Mouse (Mus musculus): ENCODE data around the gene Pcolce2. TPM values are rescaled to one million over a fixed set of nuclear protein-coding genes. Genes with fewer than 3 reads are reported as not detected.

Gene Pcolce2
- polyA plus RNA-seq, 1 experiment from 2014 or later = 3.2 TPM

DNA sequence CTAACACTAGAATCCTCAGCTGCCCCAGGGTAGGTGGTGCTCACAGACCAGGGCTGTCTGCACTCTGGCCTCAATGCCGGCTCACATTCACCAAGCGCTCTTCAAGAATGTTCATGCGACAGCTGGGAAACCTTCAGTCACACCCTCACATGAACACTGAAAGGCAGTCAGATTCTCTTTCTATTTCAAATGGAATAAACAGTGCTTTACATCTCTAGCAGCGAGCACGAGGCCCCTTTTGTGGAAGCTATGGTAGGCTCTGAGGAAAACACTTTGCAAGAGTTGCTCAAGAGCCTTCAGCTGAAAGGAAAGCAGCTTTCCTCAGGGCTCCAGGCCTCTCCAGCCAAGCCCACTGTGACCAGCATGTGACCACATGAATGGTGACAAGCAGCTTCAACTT is 68.0 kb downstream of the Pcolce2 start:
- H3K9ac ChIP-seq (ENCODE audit: low read length) = no peak overlapping the region
- no peak overlapping the region for H3K4me3 ChIP-seq (ENCODE audit: low read depth, low read length)
- 85% methylated on average over 5 of the region's 5 CpGs for WGBS

DNA sequence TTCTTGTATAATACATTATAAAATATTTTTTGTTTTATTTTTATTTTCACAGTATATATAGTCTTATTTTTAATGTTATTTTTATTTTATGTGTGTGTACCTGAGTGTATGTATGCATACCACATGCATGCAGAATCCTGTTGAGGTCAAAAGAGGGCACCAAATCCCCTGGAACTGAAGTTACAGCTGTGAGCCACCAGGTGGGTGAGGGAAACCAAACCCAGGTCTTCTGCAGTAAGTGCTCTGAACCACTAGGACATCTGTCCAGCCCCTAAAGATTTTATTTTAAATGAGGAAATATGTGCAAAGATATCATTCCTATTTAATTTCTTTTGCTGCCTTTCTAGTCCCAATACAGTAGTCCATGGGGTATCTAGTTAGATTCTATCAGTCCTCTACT is 71.5 kb downstream of the Pcolce2 start:
- H3K9me3 ChIP-seq (ENCODE audit: control insufficient read depth, low read length) = no peaks in the 10 kb centered on the region
- no peaks in the 10 kb centered on the region for H3K36me3 ChIP-seq (ENCODE audit: control insufficient read depth, insufficient read depth, low read length)
- DNase-seq (ENCODE audit: low spot score) (no peak), ATAC-seq (replicated peaks; ENCODE audit: low FRiP score) (no peak)
- H3K27me3 ChIP-seq (ENCODE audit: control insufficient read depth, insufficient read depth, low read length) = no peaks in the 10 kb centered on the region
- H3K4me2 ChIP-seq (ENCODE audit: low read depth, low read length, severe bottlenecking) = no peak overlapping the region
- H3K4me1 ChIP-seq (replicated peaks; ENCODE audit: control insufficient read depth, insufficient read depth, low read length) = no peaks in the 10 kb centered on the region
- H3K4me3 ChIP-seq (ENCODE audit: low read depth, low read length) = no peak overlapping the region
- H3K27ac ChIP-seq (ENCODE audit: low read depth, low read length) = no peak overlapping the region
- H3K9ac ChIP-seq (ENCODE audit: low read length) = no peak overlapping the region

More for the DNA sequence above, 68.0 kb downstream of the Pcolce2 start:
- H3K36me3 ChIP-seq (ENCODE audit: control insufficient read depth, insufficient read depth, low read length) = no peaks in the 10 kb centered on the region
- H3K4me1 ChIP-seq (replicated peaks; ENCODE audit: control insufficient read depth, insufficient read depth, low read length) = no peaks in the 10 kb centered on the region
- ATAC-seq (replicated peaks; ENCODE audit: low FRiP score) (no peak), DNase-seq (ENCODE audit: low spot score) (no peak)
- no peaks in the 10 kb centered on the region for H3K9me3 ChIP-seq (ENCODE audit: control insufficient read depth, low read length)
- H3K27me3 ChIP-seq (ENCODE audit: control insufficient read depth, insufficient read depth, low read length) = no peaks in the 10 kb centered on the region
- no peak overlapping the region for H3K27ac ChIP-seq (ENCODE audit: low read depth, low read length)
- no peak overlapping the region for H3K4me2 ChIP-seq (ENCODE audit: low read depth, low read length, severe bottlenecking)

DNA sequence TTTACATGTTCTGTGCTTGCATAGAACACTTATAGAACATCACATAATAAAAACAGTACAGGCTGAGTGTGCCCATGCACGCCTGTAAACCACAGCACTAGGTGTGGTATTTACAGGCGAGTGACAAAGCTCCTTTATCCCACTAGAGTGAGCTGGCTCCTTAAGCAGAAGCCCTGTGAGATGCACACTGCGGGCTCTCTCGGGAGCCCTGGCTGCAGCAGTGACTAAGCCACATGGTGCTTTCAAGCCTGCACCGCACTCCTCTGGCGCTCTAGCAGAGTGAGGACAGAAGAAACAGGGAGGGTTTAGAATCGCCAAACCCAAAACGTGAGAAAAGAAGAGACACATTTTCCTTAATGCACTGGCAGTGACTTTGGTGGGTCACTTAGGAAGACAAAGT is 75.2 kb downstream of the Pcolce2 start:
- Histone ChIP-seq H3K9ac (ENCODE audit: low read length) (no peak overlapping the region), H3K9me3 (ENCODE audit: control insufficient read depth, low read length) (no peaks in the 10 kb centered on the region), H3K4me2 (ENCODE audit: low read depth, low read length, severe bottlenecking) (no peak overlapping the region), H3K4me1 (replicated peaks; ENCODE audit: control insufficient read depth, insufficient read depth, low read length) (no peaks in the 10 kb centered on the region), H3K4me3 (ENCODE audit: low read depth, low read length) (no peak overlapping the region), H3K27me3 (ENCODE audit: control insufficient read depth, insufficient read depth, low read length) (no peaks in the 10 kb centered on the region), H3K27ac (ENCODE audit: low read depth, low read length) (no peak overlapping the region), H3K36me3 (ENCODE audit: control insufficient read depth, insufficient read depth, low read length) (no peaks in the 10 kb centered on the region)
- ATAC-seq (replicated peaks; ENCODE audit: low FRiP score) (no peak), DNase-seq (ENCODE audit: low spot score) (no peak)
- 27% methylated on average over 8 of the region's 8 CpGs for WGBS

DNA sequence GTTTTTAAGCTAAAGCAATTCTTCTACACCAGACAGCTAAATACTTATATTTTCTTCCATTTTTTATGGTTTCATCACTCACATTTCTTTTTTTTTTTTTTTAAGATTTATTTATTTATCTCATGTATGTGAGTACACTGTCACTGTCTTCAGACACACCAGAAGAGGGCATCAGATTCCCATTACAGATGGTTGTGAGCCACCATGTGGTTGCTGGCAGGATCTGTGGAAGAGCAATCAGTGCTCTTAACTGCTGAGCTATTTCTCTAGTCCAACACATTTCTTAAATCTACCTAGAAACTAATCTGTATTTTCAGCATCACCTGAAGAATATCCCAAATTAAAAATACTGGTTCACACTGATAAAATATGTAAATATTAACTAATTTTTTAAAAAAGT is 98.8 kb downstream of the Pcolce2 start:
- Histone ChIP-seq H3K36me3 (ENCODE audit: control insufficient read depth, insufficient read depth, low read length) (no peaks in the 10 kb centered on the region), H3K27ac (ENCODE audit: low read depth, low read length) (no peak overlapping the region), H3K27me3 (ENCODE audit: control insufficient read depth, insufficient read depth, low read length) (no peaks in the 10 kb centered on the region), H3K4me3 (ENCODE audit: low read depth, low read length) (no peak overlapping the region), H3K4me1 (replicated peaks; ENCODE audit: control insufficient read depth, insufficient read depth, low read length) (no peaks in the 10 kb centered on the region), H3K9ac (ENCODE audit: low read length) (no peak overlapping the region), H3K9me3 (ENCODE audit: control insufficient read depth, low read length) (no peaks in the 10 kb centered on the region), H3K4me2 (ENCODE audit: low read depth, low read length, severe bottlenecking) (no peak overlapping the region)
- ATAC-seq (replicated peaks; ENCODE audit: low FRiP score) (no peak), DNase-seq (ENCODE audit: low spot score) (no peak)

DNA sequence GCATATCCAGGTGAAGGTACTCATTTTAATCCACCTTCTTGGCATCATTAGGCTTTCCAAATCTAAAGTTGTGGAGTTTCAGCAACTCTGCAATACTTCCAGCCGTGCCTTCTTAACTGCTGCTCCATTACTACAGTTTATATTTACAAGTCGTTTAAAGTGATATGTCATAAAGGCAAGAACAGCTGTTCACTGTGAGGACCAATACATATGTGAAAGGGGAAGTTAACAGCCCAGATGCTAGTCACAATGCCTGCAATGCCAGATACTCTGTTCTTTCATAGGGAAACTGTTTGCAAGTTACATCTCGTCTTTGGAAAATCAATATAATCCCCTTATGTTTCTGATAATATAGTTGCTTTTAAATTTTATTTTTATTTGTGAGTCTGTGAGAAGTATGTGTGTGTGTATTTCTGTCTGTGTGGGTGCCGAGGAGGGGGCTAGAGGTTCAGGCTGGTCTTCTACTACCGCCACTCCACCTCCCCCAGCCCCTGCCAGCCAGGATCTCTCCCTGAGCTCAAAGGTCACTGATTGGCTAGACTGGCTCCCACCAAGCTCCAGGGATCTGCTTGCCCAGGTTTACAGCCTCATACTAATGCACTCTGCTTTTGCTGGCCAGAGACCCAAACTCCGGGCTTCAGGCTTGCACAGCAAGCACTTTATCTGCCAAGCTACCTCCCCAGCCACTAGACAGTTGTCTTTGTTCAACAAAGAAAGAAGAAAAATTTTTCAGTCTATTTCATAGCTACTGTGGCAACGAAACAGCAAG is 107.6 kb downstream of the Pcolce2 start:
- H3K4me2 ChIP-seq (ENCODE audit: low read depth, low read length, severe bottlenecking) = no peak overlapping the region
- H3K36me3 ChIP-seq (ENCODE audit: control insufficient read depth, insufficient read depth, low read length) = no peaks in the 10 kb centered on the region
- DNase-seq (ENCODE audit: low spot score) (no peak), ATAC-seq (replicated peaks; ENCODE audit: low FRiP score) (no peak)
- WGBS = 74% methylated on average over 7 of the region's 7 CpGs
- H3K4me3 ChIP-seq (ENCODE audit: low read depth, low read length) = no peak overlapping the region
- H3K27me3 ChIP-seq (ENCODE audit: control insufficient read depth, insufficient read depth, low read length) = no peaks in the 10 kb centered on the region
- H3K4me1 ChIP-seq (replicated peaks; ENCODE audit: control insufficient read depth, insufficient read depth, low read length) = no peaks in the 10 kb centered on the region; the same call in 1 of the 2 replicates
- H3K27ac ChIP-seq (ENCODE audit: low read depth, low read length) = no peak overlapping the region
- H3K9ac ChIP-seq (ENCODE audit: low read length) = no peak overlapping the region
- no peaks in the 10 kb centered on the region for H3K9me3 ChIP-seq (ENCODE audit: control insufficient read depth, low read length)

DNA sequence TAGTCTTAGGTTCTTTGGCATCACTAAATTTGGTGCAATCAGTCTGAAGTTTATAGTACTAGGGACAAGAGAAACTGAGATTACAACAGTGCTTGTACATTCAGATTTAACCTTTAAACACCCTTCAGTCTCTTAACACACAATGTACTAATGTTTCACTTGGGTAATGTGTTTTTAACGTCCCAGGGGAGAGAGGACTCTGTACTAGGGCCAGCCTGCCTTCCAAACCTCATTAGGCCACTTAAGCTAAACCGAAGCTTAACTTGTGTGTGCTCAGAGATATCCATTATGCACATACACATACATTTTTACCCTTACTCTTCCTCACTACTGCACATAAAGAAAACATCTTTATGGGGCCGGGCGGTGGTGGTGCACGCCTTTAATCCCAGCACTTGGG is 109.9 kb downstream of the Pcolce2 start:
- H3K9me3 ChIP-seq (ENCODE audit: control insufficient read depth, low read length) = no peaks in the 10 kb centered on the region
- H3K27ac ChIP-seq (ENCODE audit: low read depth, low read length) = no peak overlapping the region
- no peak overlapping the region for H3K9ac ChIP-seq (ENCODE audit: low read length)
- H3K4me2 ChIP-seq (ENCODE audit: low read depth, low read length, severe bottlenecking) = no peak overlapping the region
- 90% methylated on average over 5 of the region's 5 CpGs for WGBS
- H3K27me3 ChIP-seq (ENCODE audit: control insufficient read depth, insufficient read depth, low read length) = no peaks in the 10 kb centered on the region
- H3K36me3 ChIP-seq (ENCODE audit: control insufficient read depth, insufficient read depth, low read length) = no peaks in the 10 kb centered on the region
- no peak overlapping the region for H3K4me3 ChIP-seq (ENCODE audit: low read depth, low read length)
- ATAC-seq (replicated peaks; ENCODE audit: low FRiP score) (no peak), DNase-seq (ENCODE audit: low spot score) (no peak)
- H3K4me1 ChIP-seq (replicated peaks; ENCODE audit: control insufficient read depth, insufficient read depth, low read length) = peaks cover 2% of the 10 kb centered on the region

Other genes starting within 250 kb of the Pcolce2 start
- gene Chst2, start 230.9 kb upstream of the Pcolce2 start, polyA plus RNA-seq (2014; fragmentation: Nextera tagmentation; extraction: Ambion mirVana) = 15.0 and 17.5 TPM in 2 replicates
- gene U2surp, start 125.6 kb upstream of the Pcolce2 start, polyA plus RNA-seq (2014; fragmentation: Nextera tagmentation; extraction: Ambion mirVana) = 130 and 159 TPM in 2 replicates
- 0.27 and 0.41 TPM in 2 replicates for gene Paqr9, start 77.9 kb upstream of the Pcolce2 start, polyA plus RNA-seq (2014; fragmentation: Nextera tagmentation; extraction: Ambion mirVana)
- 2.8 and 3.1 TPM in 2 replicates for gene Trpc1, start 112.8 kb downstream of the Pcolce2 start, polyA plus RNA-seq (2014; fragmentation: Nextera tagmentation; extraction: Ambion mirVana)
- 5.1 and 5.6 TPM in 2 replicates for gene Pls1, start 207.7 kb downstream of the Pcolce2 start, polyA plus RNA-seq (2014; fragmentation: Nextera tagmentation; extraction: Ambion mirVana)
- gene Atr, start 220.0 kb downstream of the Pcolce2 start, polyA plus RNA-seq (2014; fragmentation: Nextera tagmentation; extraction: Ambion mirVana) = 22.1 and 30.3 TPM in 2 replicates